Mouse (Mus musculus) myocyte (in vitro differentiated cells): ENCODE results near the gene Map3k14. TPM values are rescaled to one million over a fixed set of nuclear protein-coding genes. Genes with fewer than 3 reads are reported as not detected.

Experiments used
- H3K27me3 ChIP-seq: one replicate; pipeline ENCODE4 v1.6.1; 2011; ENCODE audit not compliant: control insufficient read depth, insufficient read depth, insufficient read length
- H3K36me3 ChIP-seq: one replicate; pipeline ENCODE4 v1.6.1; 2011; ENCODE audit not compliant: control insufficient read depth, insufficient read depth
- H3K4me2 ChIP-seq: one replicate; pipeline ENCODE4 v1.6.1; 2011; ENCODE audit warnings: low read depth, control low read depth
- H3K4me3 ChIP-seq: one replicate; pipeline ENCODE4 v1.5.1; 2011; ENCODE audit warnings: mild to moderate bottlenecking, control low read depth, moderate library complexity
- H3K79me2 ChIP-seq: one replicate; pipeline ENCODE4 v1.6.1; 2011; ENCODE audit not compliant: control insufficient read depth, insufficient read depth
- H3ac ChIP-seq: one replicate; pipeline ENCODE4 v1.6.1; 2011; ENCODE audit not compliant: control insufficient read depth, insufficient read length
- CEBPB ChIP-seq: IDR thresholded peaks from 2 replicates; pipeline ENCODE4 v1.6.1; 2011; ENCODE audit warnings: mild to moderate bottlenecking, moderate library complexity; ENCODE audit not compliant: poor library complexity, insufficient read depth, severe bottlenecking
- E2F4 ChIP-seq: IDR thresholded peaks from one replicate; pipeline ENCODE4 v1.6.1; 2011; ENCODE audit warnings: mild to moderate bottlenecking, control low read depth, moderate library complexity; ENCODE audit not compliant: insufficient read depth
- MAX ChIP-seq: IDR thresholded peaks from one replicate; pipeline ENCODE4 v1.6.1; 2011; ENCODE audit warnings: low read depth, mild to moderate bottlenecking, control low read depth
- MYOD1 ChIP-seq, 3 experiments: IDR thresholded peaks; one replicate each; pipeline ENCODE4 v1.6.1; 2011; ENCODE audit warnings: control low read depth in 2 of 3, low read depth in 2 of 3, mild to moderate bottlenecking in 2 of 3, moderate library complexity in 1 of 3; ENCODE audit not compliant: insufficient read length in 2 of 3, control insufficient read depth in 1 of 3
- MYOG ChIP-seq, 3 experiments: IDR thresholded peaks; one replicate each; pipeline ENCODE4 v1.6.1; 2011; ENCODE audit warnings: control low read depth in 2 of 3, low read depth in 2 of 3, mild to moderate bottlenecking in 2 of 3; ENCODE audit not compliant: insufficient read length in 2 of 3, control insufficient read depth in 1 of 3, insufficient read depth in 1 of 3
- POLR2A ChIP-seq: IDR thresholded peaks from one replicate; pipeline ENCODE4 v1.6.1; 2011; ENCODE audit warnings: low read depth, mild to moderate bottlenecking, control low read depth, moderate library complexity; ENCODE audit not compliant: insufficient read length
- POLR2AphosphoS2 ChIP-seq: IDR thresholded peaks from one replicate; pipeline ENCODE4 v1.6.1; 2011; ENCODE audit warnings: low read depth, control low read depth; ENCODE audit not compliant: insufficient read length
- REST ChIP-seq: IDR thresholded peaks from one replicate; pipeline ENCODE4 v1.6.1; 2011; ENCODE audit warnings: mild to moderate bottlenecking, control low read depth, moderate library complexity; ENCODE audit not compliant: insufficient read depth, insufficient read length
- SRF ChIP-seq: IDR thresholded peaks from one replicate; pipeline ENCODE4 v1.6.1; 2011; ENCODE audit warnings: low read depth; ENCODE audit not compliant: control insufficient read depth, insufficient read length
- TCF12 ChIP-seq: IDR thresholded peaks from one replicate; pipeline ENCODE4 v1.6.1; 2011; ENCODE audit warnings: mild to moderate bottlenecking, control low read depth; ENCODE audit not compliant: poor library complexity, insufficient read depth, severe bottlenecking
- TCF3 ChIP-seq: IDR thresholded peaks from one replicate; pipeline ENCODE4 v1.6.1; 2011; ENCODE audit warnings: low read depth, control low read depth; ENCODE audit not compliant: insufficient read length
- USF1 ChIP-seq: IDR thresholded peaks from one replicate; pipeline ENCODE4 v1.6.1; 2011; ENCODE audit warnings: low read depth, mild to moderate bottlenecking, control low read depth, moderate library complexity
- polyA plus RNA-seq: library from polyadenylated mRNA; unstranded; fragments of >200 nt; fragmentation: generic; extraction: Trizol; gene quantifications from one replicate; pipeline ENCODE4 v1.2.1, GENCODE M21; 2012; ENCODE audit warnings: missing spikeins

Map3k14 gene
- 12.9 TPM for polyA plus RNA-seq

GRCm38 (mm10) chr11:103267346-103268219 is at the start of gene Map3k14:
Gene Map3k14, minus strand, starts transcription at chr11:103267472.
- TF ChIP-seq SRF (peak; percentile 100), POLR2A (peak; percentile 98), E2F4 (peak; percentile 61), POLR2AphosphoS2 (peak; percentile 95), MYOG (IDR thresholded peaks at IDR 0.05; ENCODE audit: control insufficient read depth in 1 of 3, insufficient read depth in 1 of 3, insufficient read length in 2 of 3, low read depth in 2 of 3) (peak in 1 of 3 experiments; percentile 6), MYOD1 (IDR thresholded peaks at IDR 0.05; ENCODE audit: control insufficient read depth in 1 of 3, insufficient read length in 2 of 3, low read depth in 2 of 3) (no peak), MAX (no peak)
- H3K27me3 ChIP-seq: no peaks in the 10 kb centered on the region
- H3K4me3 ChIP-seq: peak within 1 kb of the TSS; percentile 80
- peak within 1 kb of the TSS; percentile 40 for H3ac ChIP-seq
- H3K4me2 ChIP-seq: peak within 1 kb of the TSS; percentile 98
- peaks cover 46% of the 10 kb centered on the region for H3K79me2 ChIP-seq
- H3K36me3 ChIP-seq: no peaks in the 10 kb centered on the region

- H3K79me2 ChIP-seq: no peaks in the 10 kb centered on the region
- H3K36me3 ChIP-seq: no peaks in the 10 kb centered on the region
- no peak overlapping the region for H3ac ChIP-seq
- H3K4me3 ChIP-seq: no peak overlapping the region
- H3K27me3 ChIP-seq: no peaks in the 10 kb centered on the region
- TF ChIP-seq MAX (no peak), MYOD1 (IDR thresholded peaks at IDR 0.05; ENCODE audit: control insufficient read depth in 1 of 3, insufficient read length in 2 of 3, low read depth in 2 of 3) (no peak), POLR2AphosphoS2 (no peak), MYOG (IDR thresholded peaks at IDR 0.05; ENCODE audit: control insufficient read depth in 1 of 3, insufficient read depth in 1 of 3, insufficient read length in 2 of 3, low read depth in 2 of 3) (no peak), SRF (no peak), TCF3 (no peak)
- H3K4me2 ChIP-seq: no peak overlapping the region
Observed at GRCm38 (mm10) chr11:103315379-103315778, 48.1 kb upstream of the Map3k14 start.

- no peak for TF ChIP-seq MYOD1 (IDR thresholded peaks at IDR 0.05; ENCODE audit: control insufficient read depth in 1 of 3, insufficient read length in 2 of 3, low read depth in 2 of 3)
- no peak for TF ChIP-seq TCF3
- Histone ChIP-seq H3K36me3 (no peaks in the 10 kb centered on the region), H3K4me2 (no peak overlapping the region), H3ac (no peak overlapping the region), H3K27me3 (no peaks in the 10 kb centered on the region), H3K4me3 (no peak overlapping the region), H3K79me2 (no peaks in the 10 kb centered on the region)
Observed at GRCm38 (mm10) chr11:103314736-103315374, 47.6 kb upstream of the Map3k14 start.

GRCm38 (mm10) chr11:103313542-103313941 is 46.3 kb upstream of the Map3k14 start:
- TF ChIP-seq POLR2A (no peak), MYOG (IDR thresholded peaks at IDR 0.05; ENCODE audit: control insufficient read depth in 1 of 3, insufficient read depth in 1 of 3, insufficient read length in 2 of 3, low read depth in 2 of 3) (no peak), REST (no peak), SRF (no peak), TCF12 (no peak), MYOD1 (IDR thresholded peaks at IDR 0.05; ENCODE audit: control insufficient read depth in 1 of 3, insufficient read length in 2 of 3, low read depth in 2 of 3) (no peak)
- H3K4me3 ChIP-seq: no peak overlapping the region
- no peaks in the 10 kb centered on the region for H3K27me3 ChIP-seq
- no peaks in the 10 kb centered on the region for H3K79me2 ChIP-seq
- no peaks in the 10 kb centered on the region for H3K36me3 ChIP-seq
- H3ac ChIP-seq: no peak overlapping the region
- peak overlapping the region; percentile 91 for H3K4me2 ChIP-seq

- Histone ChIP-seq H3K4me3 (peak overlapping the region; percentile 3), H3K4me2 (peak overlapping the region; percentile 91), H3K27me3 (no peaks in the 10 kb centered on the region), H3K79me2 (no peaks in the 10 kb centered on the region), H3K36me3 (no peaks in the 10 kb centered on the region), H3ac (no peak overlapping the region)
- TF ChIP-seq USF1 (no peak), REST (no peak), POLR2A (no peak), CEBPB (no peak), E2F4 (no peak), MYOG (IDR thresholded peaks at IDR 0.05; ENCODE audit: control insufficient read depth in 1 of 3, insufficient read depth in 1 of 3, insufficient read length in 2 of 3, low read depth in 2 of 3) (no peak), SRF (no peak), TCF3 (no peak), POLR2AphosphoS2 (no peak), MYOD1 (IDR thresholded peaks at IDR 0.05; ENCODE audit: control insufficient read depth in 1 of 3, insufficient read length in 2 of 3, low read depth in 2 of 3) (no peak), TCF12 (no peak), MAX (no peak)
Observed at GRCm38 (mm10) chr11:103312655-103313255, 45.5 kb upstream of the Map3k14 start.
